Mouse (Mus musculus) CH12.LX (cell line): ENCODE measurements around the gene Birc7.

Source experiments
- CTCF ChIP-seq, 2 experiments: IDR thresholded peaks in 1 of 2; conservative IDR thresholded peaks in 1 of 2; 2 replicates each; pipeline ENCODE4 v1.5.1; 2011 to 2012; ENCODE audit warnings: low read depth in 2 of 2, low read length in 2 of 2, improper control_type of control experiment in 1 of 2, inconsistent platforms in 1 of 2, mild to moderate bottlenecking in 1 of 2, moderate library complexity in 1 of 2
- ETS1 ChIP-seq: conservative IDR thresholded peaks from 2 replicates; pipeline ENCODE4 v1.6.1; 2012; ENCODE audit warnings: low read depth, mild to moderate bottlenecking, inconsistent platforms, low read length, improper control_type of control experiment, moderate library complexity
- JUND ChIP-seq: conservative IDR thresholded peaks from 2 replicates; pipeline ENCODE4 v1.6.1; 2011; ENCODE audit warnings: low read depth, low read length, improper control_type of control experiment
- POLR2A ChIP-seq: IDR thresholded peaks from 2 replicates; pipeline ENCODE4 v1.6.1; 2011; ENCODE audit warnings: low read depth, mild to moderate bottlenecking, improper control_type of control experiment, low read length
- POLR2AphosphoS2 ChIP-seq: IDR thresholded peaks from 2 replicates; pipeline ENCODE4 v1.6.1; 2011; ENCODE audit warnings: low read depth, low read length, improper control_type of control experiment
- RAD21 ChIP-seq: IDR thresholded peaks from 2 replicates; pipeline ENCODE4 v1.6.1; 2011; ENCODE audit warnings: low read depth, mild to moderate bottlenecking, low read length, improper control_type of control experiment, moderate library complexity
- SMC3 ChIP-seq: IDR thresholded peaks from 2 replicates; pipeline ENCODE4 v1.6.1; 2011; ENCODE audit warnings: low read depth, low read length, improper control_type of control experiment
- ZMIZ1 ChIP-seq: IDR thresholded peaks from 2 replicates; pipeline ENCODE4 v1.6.1; 2012; ENCODE audit warnings: low read depth, mild to moderate bottlenecking, inconsistent platforms, low read length, improper control_type of control experiment

DNA sequence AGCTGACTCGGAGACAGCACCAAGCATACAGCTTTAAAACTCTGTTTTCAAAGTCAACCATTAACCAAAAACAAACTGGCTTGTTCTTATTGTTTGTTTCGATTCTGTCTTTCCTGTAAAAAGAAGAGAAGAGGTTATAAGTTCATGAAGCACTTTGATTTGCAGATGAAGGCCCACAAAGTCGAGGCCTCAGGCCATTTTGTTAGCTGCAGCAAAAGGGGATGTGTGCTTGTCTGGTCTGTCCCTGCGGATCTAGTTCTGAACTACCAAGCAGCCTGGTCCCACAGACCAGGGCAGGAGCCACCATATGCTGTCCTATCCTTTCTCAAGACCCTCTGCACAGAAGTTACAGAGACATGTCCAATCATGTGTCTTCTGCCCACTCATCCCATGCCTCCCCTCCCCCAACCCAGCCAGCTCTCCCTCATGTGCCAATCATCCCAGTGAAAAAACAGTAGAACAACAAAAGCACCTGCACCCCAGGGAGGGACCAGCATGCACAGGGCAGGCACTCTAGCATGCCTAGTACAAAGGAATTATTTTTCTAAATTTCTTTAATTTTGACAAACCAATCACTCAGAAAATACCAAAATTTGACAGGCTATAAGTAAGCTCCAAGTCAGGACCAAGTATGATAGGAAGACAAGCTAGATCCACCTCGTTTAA is 23.1 kb upstream of the Birc7 start:
- TF ChIP-seq RAD21 (no peak), ZMIZ1 (no peak), CTCF (conservative IDR thresholded peaks at IDR 0.05 in 1 of 2, IDR thresholded peaks at IDR 0.05 in 1 of 2; ENCODE audit: low read depth in 2 of 2, low read length in 2 of 2) (no peak), SMC3 (no peak), POLR2A (no peak), JUND (no peak), ETS1 (no peak), POLR2AphosphoS2 (no peak)
